Mouse (Mus musculus): ENCODE measurements at regions not wholly inside any gene's neighbourhood (a gene's known extent, or its start where the extent isn't known, plus 50 kb on each side); places are given as distances from the start of the nearest gene placed in this dataset.

GRCm38 (mm10) chr4:131511586-131511985 is 326.5 kb downstream of the Ptpru start:
- Histone ChIP-seq H3K27ac (ENCODE audit: insufficient read depth, low read depth) (no peak overlapping the region), H3K27me3 (replicated peaks) (peaks cover 88% of the 10 kb centered on the region), H3K4me1 (ENCODE audit: control insufficient read depth in 1 of 2, insufficient read depth in 2 of 2) (peaks cover 0 to 3% of the 10 kb centered on the region in 2 experiments; a peak in 2 of 4 replicates), H3K79me2 (replicated peaks; ENCODE audit: control insufficient read depth, extremely low read depth, insufficient read depth, poor library complexity, severe bottlenecking) (no peaks in the 10 kb centered on the region), H3K4me2 (ENCODE audit: insufficient read depth, low read depth, poor library complexity, severe bottlenecking) (no peak overlapping the region), H3K9me3 (replicated peaks; ENCODE audit: low read length) (no peaks in the 10 kb centered on the region), H3K36me3 (replicated peaks in 1 of 2; ENCODE audit: control insufficient read depth in 1 of 2, insufficient read depth in 1 of 2, low read length in 1 of 2) (no peaks in the 10 kb centered on the region), H3K4me3 (replicated peaks in 1 of 3; ENCODE audit: low read depth in 2 of 3, low read length in 2 of 3, poor library complexity in 1 of 3) (no peak overlapping the region), H3K9ac (ENCODE audit: insufficient read depth, low read depth) (no peak overlapping the region)
- DNase-seq (ENCODE audit: extremely low read depth), result no peak
- TF ChIP-seq UBTF (IDR thresholded peaks at IDR 0.05; ENCODE audit: low read depth, low read length) (no peak), JUN (IDR thresholded peaks at IDR 0.05; ENCODE audit: insufficient read depth, low read depth, low read length) (no peak), CHD2 (IDR thresholded peaks at IDR 0.05; ENCODE audit: low read length) (no peak), EP300 (IDR thresholded peaks at IDR 0.05; ENCODE audit: low read length) (no peak), CHD1 (IDR thresholded peaks at IDR 0.05; ENCODE audit: low read depth, low read length) (no peak), ETS1 (conservative IDR thresholded peaks at IDR 0.05; ENCODE audit: low read depth, low read length) (no peak), TCF12 (IDR thresholded peaks at IDR 0.05; ENCODE audit: low read depth, low read length) (no peak)
- dilution Hi-C loops (cut with MboI; ENCODE audit: extremely low pct_ligation_motif_present, extremely low pct_unique_long_range_greater_than_20kb, low sequenced_read_pairs), result no loop called here
- in situ Hi-C loops (cut with MboI; ENCODE audit: low pct_ligation_motif_present, low pct_unique_long_range_greater_than_20kb, low sequenced_read_pairs), result no loop called here

- H3K4me2 ChIP-seq (ENCODE audit: insufficient read depth, low read depth, poor library complexity, severe bottlenecking), result no peak overlapping the region
- peaks cover 0 to 3% of the 10 kb centered on the region in 2 experiments; a peak in 2 of 4 replicates for H3K4me1 ChIP-seq (ENCODE audit: control insufficient read depth in 1 of 2, insufficient read depth in 2 of 2)
- TF ChIP-seq SMC3 (IDR thresholded peaks at IDR 0.05; ENCODE audit: low read depth, low read length), result no peak
- TF ChIP-seq ZNF384 (IDR thresholded peaks at IDR 0.05; ENCODE audit: low read depth, low read length), result no peak
- TF ChIP-seq MAZ (IDR thresholded peaks at IDR 0.05; ENCODE audit: low read depth, low read length), result no peak
- TF ChIP-seq ZC3H11A (IDR thresholded peaks at IDR 0.05; ENCODE audit: low read depth, low read length), result no peak
- no peak for TF ChIP-seq CHD2 (IDR thresholded peaks at IDR 0.05; ENCODE audit: low read length)
- no peak for TF ChIP-seq ZMIZ1 (IDR thresholded peaks at IDR 0.05; ENCODE audit: low read depth, low read length)
- no peak for TF ChIP-seq E2F4 (IDR thresholded peaks at IDR 0.05; ENCODE audit: insufficient replicate concordance, low read depth, low read length)
- no peak for TF ChIP-seq MEF2A (IDR thresholded peaks at IDR 0.05; ENCODE audit: borderline replicate concordance, low read depth, low read length)
- no peak for TF ChIP-seq RAD21 (IDR thresholded peaks at IDR 0.05; ENCODE audit: low read depth, low read length)
- TF ChIP-seq IRF4 (IDR thresholded peaks at IDR 0.05; ENCODE audit: low read depth, low read length), result no peak
- no peak for TF ChIP-seq GABPA (IDR thresholded peaks at IDR 0.05; ENCODE audit: insufficient replicate concordance, low read depth, low read length)
- no peak for TF ChIP-seq MYC (IDR thresholded peaks at IDR 0.05; ENCODE audit: low read depth, low read length)
- TF ChIP-seq MAX (IDR thresholded peaks at IDR 0.05; ENCODE audit: low read length), result no peak
- TF ChIP-seq EP300 (IDR thresholded peaks at IDR 0.05; ENCODE audit: low read length), result no peak
- TF ChIP-seq ELF1 (IDR thresholded peaks at IDR 0.05; ENCODE audit: low read depth, low read length), result no peak
- no peak for TF ChIP-seq PAX5 (IDR thresholded peaks at IDR 0.05; ENCODE audit: low read length)
- no peak for TF ChIP-seq RCOR1 (conservative IDR thresholded peaks at IDR 0.05; ENCODE audit: low read depth, low read length)
- no peak for TF ChIP-seq JUN (IDR thresholded peaks at IDR 0.05; ENCODE audit: insufficient read depth, low read depth, low read length)
- no peak overlapping the region for H3K9ac ChIP-seq (ENCODE audit: insufficient read depth, low read depth)
- no peaks in the 10 kb centered on the region for H3K36me3 ChIP-seq (replicated peaks in 1 of 2; ENCODE audit: control insufficient read depth in 1 of 2, insufficient read depth in 1 of 2, low read length in 1 of 2)
- dilution Hi-C loops (cut with MboI; ENCODE audit: extremely low pct_ligation_motif_present, extremely low pct_unique_long_range_greater_than_20kb, low sequenced_read_pairs), result no loop called here
- no peak overlapping the region for H3K4me3 ChIP-seq (replicated peaks in 1 of 3; ENCODE audit: low read depth in 2 of 3, low read length in 2 of 3, poor library complexity in 1 of 3)
- no peaks in the 10 kb centered on the region for H3K9me3 ChIP-seq (replicated peaks; ENCODE audit: low read length)
- H3K79me2 ChIP-seq (replicated peaks; ENCODE audit: control insufficient read depth, extremely low read depth, insufficient read depth, poor library complexity, severe bottlenecking), result no peaks in the 10 kb centered on the region
- no peak for DNase-seq (ENCODE audit: extremely low read depth)
- in situ Hi-C loops (cut with MboI; ENCODE audit: low pct_ligation_motif_present, low pct_unique_long_range_greater_than_20kb, low sequenced_read_pairs), result no loop called here
- no peak overlapping the region for H3K27ac ChIP-seq (ENCODE audit: insufficient read depth, low read depth)
- peaks cover 90% of the 10 kb centered on the region for H3K27me3 ChIP-seq (replicated peaks)
These were observed 325.3 kb downstream of the Ptpru start for GRCm38 (mm10) chr4:131512768-131513167.

Measured in CH12.LX (cell line).